Mouse (Mus musculus) CD4-positive helper T cell, adult 2 months (primary cell): ENCODE results near the gene 3110009E18Rik.

Experiments
- DNase-seq: peaks from one replicate; pipeline ENCODE4 v3.0.0-alpha.2; 2012; ENCODE audit warnings: low read depth, missing footprints, low spot score

Gene 3110009E18Rik

DNA sequence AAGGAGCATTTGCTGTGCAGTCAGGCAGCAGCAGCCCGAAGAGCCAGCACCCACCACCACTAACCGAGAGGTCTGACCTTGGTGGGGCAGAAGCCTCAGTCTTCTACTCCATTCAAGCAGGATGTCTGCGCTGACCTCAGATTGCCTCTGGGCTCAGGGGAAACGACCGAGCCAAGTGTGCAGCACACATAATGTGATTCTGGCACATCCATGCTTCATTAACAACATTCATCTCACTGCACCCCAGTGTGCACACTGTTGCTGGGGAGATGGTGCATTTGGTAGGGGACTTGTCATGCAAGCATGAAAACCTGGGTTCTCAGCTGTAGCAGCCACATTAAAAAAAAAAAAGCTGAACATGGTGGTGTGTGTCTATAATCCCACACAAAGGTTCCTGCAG, 75.0 kb downstream of the 3110009E18Rik start:
- DNase-seq = no peak

- DNase-seq = no peak
Observed at GRCm38 (mm10) chr1:120196724-120197123, 75.7 kb downstream of the 3110009E18Rik start.

GRCm38 (mm10) chr1:120197189-120197588, 76.2 kb downstream of the 3110009E18Rik start:
- peak; percentile 68 for DNase-seq

DNA sequence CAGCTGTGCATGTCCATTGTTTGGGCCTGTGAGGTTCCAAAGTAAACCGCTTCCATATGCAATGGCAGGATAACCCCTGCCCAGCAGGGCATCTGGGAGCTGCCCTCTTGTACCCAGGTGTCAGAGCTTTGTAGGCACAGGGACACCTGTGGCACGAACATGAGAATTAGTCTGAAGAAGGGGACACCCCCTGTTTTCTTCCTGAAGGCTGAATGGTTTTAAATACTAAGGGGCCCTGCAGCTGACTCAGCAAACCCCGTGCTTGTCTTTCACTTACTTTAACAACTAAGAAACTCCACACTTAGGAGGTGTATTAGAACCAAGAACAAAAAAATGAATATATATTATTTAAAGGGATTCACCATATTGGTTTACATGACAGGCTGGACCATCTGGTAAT, 77.2 kb downstream of the 3110009E18Rik start:
- DNase-seq = no peak

GRCm38 (mm10) chr1:120198942-120199341, 78.0 kb downstream of the 3110009E18Rik start:
- DNase-seq = no peak

GRCm38 (mm10) chr1:120202542-120202941, 81.6 kb downstream of the 3110009E18Rik start:
- DNase-seq = no peak

GRCm38 (mm10) chr1:120203836-120204235, 82.8 kb downstream of the 3110009E18Rik start:
- DNase-seq = no peak

DNA sequence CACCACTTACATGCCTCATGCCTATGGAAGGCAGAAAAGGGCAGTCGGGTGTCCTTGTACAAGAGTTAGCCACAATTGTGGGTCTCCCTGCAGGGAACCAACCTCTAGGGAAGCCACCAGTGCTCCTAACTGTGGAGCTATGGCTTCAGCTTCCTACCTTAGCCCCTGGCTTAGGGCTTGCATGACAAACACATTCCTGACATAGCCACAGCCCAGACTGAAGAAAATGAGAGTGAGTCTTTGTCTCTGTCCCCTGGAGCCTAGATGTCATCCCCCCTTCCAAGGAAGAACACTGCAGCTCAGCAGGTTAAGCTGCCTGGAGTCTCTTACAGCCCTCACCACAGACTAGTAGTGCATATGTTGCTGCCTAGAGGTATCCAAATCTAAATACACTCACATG, 83.8 kb downstream of the 3110009E18Rik start:
- DNase-seq = no peak

GRCm38 (mm10) chr1:120207568-120207967, 86.6 kb downstream of the 3110009E18Rik start:
- DNase-seq = no peak

DNA sequence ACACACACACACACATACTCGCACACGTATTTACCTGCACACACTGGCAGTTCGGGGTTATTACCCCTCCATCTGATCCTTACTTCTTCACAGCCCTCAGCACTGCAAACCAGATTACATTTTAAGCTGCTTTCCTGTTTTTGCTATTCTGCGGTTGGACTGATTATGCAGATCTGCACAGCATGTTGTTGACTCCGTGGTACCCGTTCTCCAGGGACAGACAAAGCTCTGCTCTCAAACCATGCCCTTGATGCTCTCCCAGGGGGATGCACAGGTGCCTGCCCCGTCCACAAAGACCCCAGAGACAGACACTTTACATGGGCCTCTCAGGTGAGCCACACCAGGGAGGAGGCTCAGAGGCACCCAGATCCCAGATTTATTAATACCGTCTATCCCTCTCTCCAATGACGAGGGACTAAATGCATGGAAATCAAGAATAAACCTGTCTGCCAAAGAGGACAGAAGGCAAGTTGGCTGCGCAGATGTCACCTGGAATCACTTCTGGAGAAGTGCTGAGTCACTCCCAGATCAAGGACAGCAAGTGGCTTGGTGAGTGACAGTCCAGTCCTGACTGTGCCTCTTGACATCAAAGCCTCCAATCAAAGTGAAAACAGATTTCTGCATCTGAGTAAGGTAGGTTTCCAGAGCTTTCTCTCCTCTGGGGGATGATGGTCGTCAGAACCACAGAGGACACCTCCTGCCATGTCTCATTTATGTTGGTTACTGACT, 87.7 kb downstream of the 3110009E18Rik start:
- no peak for DNase-seq

DNA sequence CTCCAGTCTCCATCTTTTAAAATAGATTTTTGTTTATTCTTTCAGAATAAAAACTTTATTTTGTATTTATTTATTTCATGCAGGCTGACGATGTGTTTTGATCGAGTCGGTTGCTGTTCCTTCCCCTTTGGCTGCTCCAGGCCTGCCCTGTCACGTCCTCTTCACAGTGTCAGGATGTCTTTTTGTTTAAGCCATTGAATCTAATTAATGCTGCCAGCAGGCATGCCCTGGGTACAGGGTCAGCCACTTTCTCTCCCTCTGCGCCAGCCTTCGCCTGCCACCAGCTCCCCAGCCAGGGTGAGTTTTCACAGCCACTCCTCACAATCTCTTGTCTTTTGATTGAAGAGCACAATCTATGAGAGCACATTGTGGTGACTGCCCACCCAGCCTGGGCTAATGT, 99.9 kb downstream of the 3110009E18Rik start:
- DNase-seq = no peak

GRCm38 (mm10) chr1:120221285-120221684, 100.3 kb downstream of the 3110009E18Rik start:
- DNase-seq = no peak

DNA sequence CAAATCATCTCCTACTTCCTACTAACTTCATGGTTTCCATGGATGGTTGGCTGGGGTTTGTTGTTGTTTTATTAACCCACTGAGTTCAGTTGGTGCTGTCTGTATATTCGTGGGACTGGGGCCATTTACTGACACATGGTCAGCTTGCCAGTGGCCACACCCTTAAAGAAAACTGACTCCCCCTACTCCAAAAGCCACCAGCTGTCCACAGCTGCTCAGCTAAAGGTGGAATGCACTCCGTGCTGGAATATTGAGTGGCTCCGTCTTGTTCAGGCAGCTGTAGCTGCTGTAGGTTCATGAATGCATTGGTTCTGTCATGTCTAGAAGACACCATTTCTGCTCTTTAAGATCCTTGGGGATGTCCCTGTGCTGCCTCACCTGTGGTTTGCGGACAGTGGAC, 102.6 kb downstream of the 3110009E18Rik start:
- DNase-seq = no peak

GRCm38 (mm10) chr1:120229723-120230471, 108.9 kb downstream of the 3110009E18Rik start:
- DNase-seq = no peak

DNA sequence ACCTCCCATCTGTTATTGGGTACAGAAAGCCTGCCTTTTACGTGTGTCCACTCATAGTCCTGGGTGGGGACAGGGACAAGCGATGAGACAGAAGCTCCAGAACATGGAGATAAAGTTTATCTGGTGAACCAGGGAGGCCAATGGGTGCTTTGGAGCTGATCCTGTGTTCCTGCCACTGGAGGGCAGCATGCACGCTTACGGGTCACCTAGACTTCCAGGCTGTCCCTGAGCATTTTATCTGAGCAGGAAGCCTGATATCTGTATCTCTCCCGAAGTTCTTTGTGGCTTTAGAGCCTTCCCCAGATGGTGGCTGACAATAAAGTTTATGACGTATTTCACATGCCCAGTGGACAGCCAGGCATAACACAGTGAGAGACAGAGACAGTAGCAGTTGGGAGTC, 110.3 kb downstream of the 3110009E18Rik start:
- DNase-seq = no peak

DNA sequence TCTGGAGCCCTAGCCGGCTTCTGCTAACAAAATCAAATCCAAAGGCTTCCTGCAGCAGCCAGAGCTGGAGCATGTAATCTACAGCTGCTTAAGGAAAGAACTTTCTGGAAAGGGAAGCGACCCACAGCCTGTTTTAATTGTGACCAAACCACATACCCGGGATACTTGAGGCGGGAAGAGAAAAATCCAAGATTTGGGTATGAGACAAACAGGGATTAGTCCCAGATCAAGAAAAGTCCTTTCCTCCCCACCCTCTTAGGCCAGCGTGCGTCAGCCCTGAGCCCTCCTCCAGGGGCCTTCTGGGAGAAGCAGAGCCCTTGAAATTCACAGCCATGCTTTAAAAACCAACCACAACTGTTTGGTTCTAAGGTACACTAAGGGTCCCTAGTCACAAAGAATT, 111.2 kb downstream of the 3110009E18Rik start:
- no peak for DNase-seq

DNA sequence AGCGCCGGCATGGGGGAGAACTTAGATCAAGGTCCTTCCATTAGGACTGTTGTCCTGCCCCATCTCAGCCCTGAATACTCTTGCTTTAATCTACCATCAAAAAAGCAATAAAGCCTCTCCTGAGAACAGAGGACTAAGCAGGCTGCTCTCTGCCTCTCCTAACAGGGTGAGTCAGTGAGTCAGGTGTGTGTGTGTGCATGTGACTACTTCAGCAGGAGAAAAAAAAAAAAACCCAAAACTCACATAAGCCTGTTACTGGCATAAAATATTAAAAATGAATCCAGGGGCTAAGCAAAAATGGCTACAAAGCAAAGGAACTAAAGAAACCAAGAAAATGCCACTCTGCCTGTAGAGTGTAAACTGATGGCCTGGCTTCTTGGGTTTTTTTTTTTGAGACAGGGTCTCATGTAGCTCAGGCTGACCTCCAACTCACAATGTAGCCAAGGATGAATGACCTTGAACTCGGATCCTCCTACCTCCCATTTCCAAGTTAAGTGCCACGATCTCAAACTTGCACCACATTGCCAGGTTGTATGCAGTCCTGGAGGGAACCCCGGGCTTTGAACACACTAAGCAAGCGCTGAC, 114.7 kb downstream of the 3110009E18Rik start:
- no peak for DNase-seq

DNA sequence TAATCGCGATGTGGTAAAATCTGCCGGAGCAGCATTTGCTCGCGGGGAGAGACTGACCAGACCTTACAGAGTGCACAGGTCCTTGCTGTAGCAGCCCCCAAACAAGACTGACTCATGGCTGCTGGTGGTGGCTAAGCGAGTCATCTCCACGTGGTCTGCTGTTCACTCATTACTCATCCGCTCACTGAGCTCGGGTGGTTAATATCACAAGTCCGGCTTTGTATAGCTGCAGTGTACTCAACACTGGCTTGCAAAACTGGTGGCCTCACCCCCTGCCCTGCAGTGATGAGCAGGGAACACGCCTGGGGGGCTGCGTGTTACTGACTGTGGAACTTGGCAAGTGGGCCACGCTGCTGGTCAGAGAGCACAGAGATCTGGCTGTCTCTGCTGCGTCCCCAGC, 115.4 kb downstream of the 3110009E18Rik start:
- no peak for DNase-seq

- no peak for DNase-seq
Observed at GRCm38 (mm10) chr1:120237068-120237467, 116.1 kb downstream of the 3110009E18Rik start.
